Mouse (Mus musculus): Measurements from ENCODE around the gene Arv1. TPM values are rescaled to one million over a fixed set of nuclear protein-coding genes. Genes with fewer than 3 reads are reported as not detected.

Arv1 gene
- polyA plus RNA-seq, 2 experiments = 21.8 to 30.2 TPM

DNA sequence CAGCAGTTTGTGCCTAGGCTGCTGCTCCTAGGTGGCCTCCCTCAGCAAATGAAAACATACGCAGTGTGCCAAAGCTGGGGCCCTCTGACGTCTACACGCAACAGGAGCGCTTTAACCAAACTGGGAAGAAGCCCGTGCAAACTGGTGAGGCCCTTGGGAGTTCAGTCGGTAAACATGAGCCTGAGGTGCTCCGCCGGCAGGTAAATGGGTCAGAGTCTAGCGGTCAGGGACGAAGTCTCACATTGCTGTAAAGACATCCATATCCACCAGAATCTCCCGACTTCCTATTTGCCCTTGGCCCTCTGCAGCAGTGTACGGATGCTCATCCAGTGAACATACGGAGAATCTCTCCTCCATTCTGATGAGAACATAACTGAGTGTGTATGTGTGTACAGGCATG, 24.7 kb downstream of the Arv1 start:
- Histone ChIP-seq H3K9ac (ENCODE audit: low read depth, low read length, severe bottlenecking) (no peak overlapping the region), H3K27ac (replicated peaks; ENCODE audit: low read depth, low read length) (no peak overlapping the region), H3K4me1 (ENCODE audit: control insufficient read depth, insufficient read depth, low read length) (0 out of 2 replicates have a peak, but pooled peaks cover 3% of the 10 kb centered on the region), H3K4me2 (replicated peaks; ENCODE audit: low read depth, low read length, severe bottlenecking) (no peak overlapping the region), H3K27me3 (ENCODE audit: control insufficient read depth, insufficient read depth, low read length) (peaks cover 24% of the 10 kb centered on the region), H3K4me3 (replicated peaks; ENCODE audit: low read length) (no peak overlapping the region), H3K9me3 (ENCODE audit: control insufficient read depth, low read length) (no peaks in the 10 kb centered on the region), H3K36me3 (ENCODE audit: control insufficient read depth, insufficient read depth, low read length) (0 out of 2 replicates have a peak, but pooled peaks cover under 1% of the 10 kb centered on the region)
- DNase-seq (ENCODE audit: low spot score) (no peak), ATAC-seq (ENCODE audit: low FRiP score, low read depth) (no peak)
- no peak for TF ChIP-seq POLR2A (IDR thresholded peaks at IDR 0.05; ENCODE audit: borderline replicate concordance, extremely low read depth, insufficient read depth, insufficient read length)
- WGBS = 73% methylated on average over 13 of the region's 13 CpGs

DNA sequence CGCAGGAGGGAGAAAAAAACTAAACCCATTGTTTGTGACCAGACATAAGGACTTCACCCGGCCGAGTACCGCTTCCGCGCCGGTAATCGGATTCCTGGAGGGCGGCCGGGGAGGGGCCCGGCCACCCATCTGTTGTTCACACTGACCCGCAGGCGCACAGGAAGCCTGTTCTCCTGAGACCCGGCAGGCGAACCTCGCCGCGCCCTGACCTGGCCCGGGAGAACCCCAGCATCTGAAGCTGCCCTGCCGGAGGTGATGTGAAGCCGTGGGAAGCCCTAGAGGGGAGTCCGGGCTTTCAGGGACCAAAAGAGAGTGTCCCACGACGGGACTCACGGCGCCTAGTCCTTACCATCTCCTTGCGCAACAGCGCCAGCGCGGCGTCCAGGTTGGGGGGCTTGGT, 29.3 kb downstream of the Arv1 start:
- Histone ChIP-seq H3K36me3 (ENCODE audit: control insufficient read depth, insufficient read depth, low read length) (no peaks in the 10 kb centered on the region), H3K4me2 (replicated peaks; ENCODE audit: low read depth, low read length, severe bottlenecking) (peak overlapping the region; percentile 84), H3K9me3 (ENCODE audit: control insufficient read depth, low read length) (no peaks in the 10 kb centered on the region), H3K4me1 (ENCODE audit: control insufficient read depth, insufficient read depth, low read length) (0 out of 2 replicates have a peak, but pooled peaks cover 3% of the 10 kb centered on the region), H3K27me3 (ENCODE audit: control insufficient read depth, insufficient read depth, low read length) (peaks cover 41% of the 10 kb centered on the region), H3K9ac (ENCODE audit: low read depth, low read length, severe bottlenecking) (peak overlapping the region; percentile 56), H3K4me3 (replicated peaks; ENCODE audit: low read length) (peak overlapping the region; percentile 53), H3K27ac (replicated peaks; ENCODE audit: low read depth, low read length) (no peak overlapping the region)
- no peak for TF ChIP-seq POLR2A (IDR thresholded peaks at IDR 0.05; ENCODE audit: borderline replicate concordance, extremely low read depth, insufficient read depth, insufficient read length)
- 1% methylated on average over 31 of the region's 31 CpGs for WGBS
- DNase-seq (ENCODE audit: low spot score) = no peak
- ATAC-seq (ENCODE audit: low FRiP score, low read depth) = no peak

DNA sequence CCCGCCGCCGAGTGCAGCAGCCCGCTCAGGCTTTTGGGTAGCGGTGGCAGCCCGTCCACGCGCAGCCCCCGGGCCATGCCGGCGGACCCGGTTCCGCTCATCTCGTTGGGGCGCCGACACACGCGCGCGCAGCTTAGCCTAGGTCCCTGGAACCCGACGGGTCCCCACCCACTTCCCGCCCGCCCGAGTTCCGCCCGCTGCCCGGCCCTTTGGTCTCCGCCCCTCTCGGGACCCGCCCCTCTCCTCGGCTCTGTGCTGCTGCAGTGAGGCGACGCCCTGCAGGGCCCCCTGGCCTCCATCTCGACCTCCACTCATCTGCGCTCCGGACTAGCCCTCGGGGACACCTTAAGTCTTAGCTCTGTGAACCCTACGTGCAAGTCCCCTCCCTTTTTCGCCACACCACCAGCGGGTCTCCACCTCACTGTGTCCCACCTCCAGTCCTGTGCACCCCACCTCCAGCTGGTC, 29.8 kb downstream of the Arv1 start, which contains the start of gene Fam89a:
Gene Fam89a (minus strand): TSS at position 124 of the 465 bp plus-strand sequence.
- peaks cover 41% of the 10 kb centered on the region for H3K27me3 ChIP-seq (ENCODE audit: control insufficient read depth, insufficient read depth, low read length)
- peak; percentile 30 for DNase-seq (ENCODE audit: low spot score)
- H3K4me3 ChIP-seq (replicated peaks; ENCODE audit: low read length) = peak within 1 kb of the TSS; percentile 53
- no peak for TF ChIP-seq POLR2A (IDR thresholded peaks at IDR 0.05; ENCODE audit: borderline replicate concordance, extremely low read depth, insufficient read depth, insufficient read length)
- no peak within 1 kb of the TSS for H3K27ac ChIP-seq (replicated peaks; ENCODE audit: low read depth, low read length)
- 0 out of 2 replicates have a peak, but pooled peaks cover 3% of the 10 kb centered on the region for H3K4me1 ChIP-seq (ENCODE audit: control insufficient read depth, insufficient read depth, low read length)
- peak within 1 kb of the TSS; percentile 56 for H3K9ac ChIP-seq (ENCODE audit: low read depth, low read length, severe bottlenecking)
- H3K36me3 ChIP-seq (ENCODE audit: control insufficient read depth, insufficient read depth, low read length) = no peaks in the 10 kb centered on the region
- peak within 1 kb of the TSS; percentile 84 for H3K4me2 ChIP-seq (replicated peaks; ENCODE audit: low read depth, low read length, severe bottlenecking)
- H3K9me3 ChIP-seq (ENCODE audit: control insufficient read depth, low read length) = no peaks in the 10 kb centered on the region
- ATAC-seq (ENCODE audit: low FRiP score, low read depth) = peak; percentile 79
- under 1% methylated on average over 19 of the region's 41 CpGs for WGBS

DNA sequence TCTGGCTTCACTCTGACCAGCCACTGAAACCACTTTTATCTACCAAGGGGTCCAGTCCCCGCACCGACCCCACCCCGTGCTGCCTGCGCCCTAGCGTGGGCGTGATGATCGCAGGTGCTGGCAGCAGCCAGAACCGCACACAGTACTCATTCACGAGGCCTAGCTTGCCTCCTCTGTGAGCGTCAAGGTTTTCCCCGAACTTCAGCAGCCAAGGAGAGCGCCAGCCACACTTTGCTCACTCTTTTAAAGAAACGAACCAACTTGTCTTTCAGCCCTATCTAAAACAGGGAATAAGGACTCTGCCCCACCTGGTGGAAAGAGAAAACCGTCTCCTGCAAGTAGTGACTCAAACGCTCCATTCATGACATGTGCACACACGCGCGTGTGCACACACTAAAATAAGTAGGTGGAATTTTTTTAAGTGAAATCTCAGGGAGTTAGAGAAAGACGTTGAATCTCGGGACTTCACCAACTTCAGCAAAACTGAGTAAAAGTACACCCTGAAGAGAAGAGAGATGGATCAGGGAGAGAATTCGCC, 30.5 kb downstream of the Arv1 start:
- Histone ChIP-seq H3K9me3 (ENCODE audit: control insufficient read depth, low read length) (no peaks in the 10 kb centered on the region), H3K4me2 (replicated peaks; ENCODE audit: low read depth, low read length, severe bottlenecking) (peak overlapping the region; percentile 84; the same call in 1 of the 2 replicates), H3K27ac (replicated peaks; ENCODE audit: low read depth, low read length) (no peak overlapping the region), H3K4me3 (replicated peaks; ENCODE audit: low read length) (no peak overlapping the region; the same call in 1 of the 2 replicates), H3K36me3 (ENCODE audit: control insufficient read depth, insufficient read depth, low read length) (no peaks in the 10 kb centered on the region), H3K9ac (ENCODE audit: low read depth, low read length, severe bottlenecking) (no peak overlapping the region), H3K27me3 (ENCODE audit: control insufficient read depth, insufficient read depth, low read length) (peaks cover 41% of the 10 kb centered on the region), H3K4me1 (ENCODE audit: control insufficient read depth, insufficient read depth, low read length) (0 out of 2 replicates have a peak, but pooled peaks cover 3% of the 10 kb centered on the region)
- ATAC-seq (ENCODE audit: low FRiP score, low read depth) (no peak), DNase-seq (ENCODE audit: low spot score) (no peak)
- no peak for TF ChIP-seq POLR2A (IDR thresholded peaks at IDR 0.05; ENCODE audit: borderline replicate concordance, extremely low read depth, insufficient read depth, insufficient read length)
- WGBS = 28% methylated on average over 21 of the region's 21 CpGs

DNA sequence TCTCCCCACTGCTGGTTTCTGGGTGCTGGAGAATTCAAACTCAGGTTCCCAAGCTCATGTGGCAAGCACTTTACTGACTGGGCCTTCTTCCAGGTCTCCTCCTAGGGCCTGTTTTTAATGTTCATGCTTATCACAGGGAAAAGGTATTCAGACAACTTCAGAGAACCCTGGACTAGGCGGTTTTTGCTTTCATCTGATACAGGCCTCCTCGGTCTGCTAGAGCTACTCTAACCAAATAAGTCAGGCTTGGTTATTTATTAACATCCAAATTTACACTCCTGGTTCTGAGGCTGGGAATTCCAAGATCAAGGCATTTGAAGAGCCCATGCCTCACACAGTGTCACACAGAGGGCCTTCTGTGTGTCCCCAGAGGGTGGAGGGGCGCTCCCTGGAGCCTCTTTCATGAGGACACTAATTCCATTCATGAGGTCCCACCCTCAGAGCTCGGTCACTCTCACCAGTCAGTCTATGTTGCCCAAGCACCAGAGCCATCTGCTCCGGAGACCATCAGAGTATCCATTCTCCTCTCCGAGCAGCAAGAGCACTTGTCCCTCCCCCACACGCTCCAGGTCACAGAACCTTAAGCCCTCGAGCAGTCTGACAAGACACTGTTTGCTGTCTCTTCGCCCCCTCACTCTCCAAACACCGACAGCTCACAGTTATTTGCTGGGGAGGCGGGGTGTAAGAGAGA, 32.3 kb downstream of the Arv1 start:
- ATAC-seq (ENCODE audit: low FRiP score, low read depth) = 0 out of 2 replicates have a peak, but pooled peaks have one; percentile 52
- no peak for TF ChIP-seq POLR2A (IDR thresholded peaks at IDR 0.05; ENCODE audit: borderline replicate concordance, extremely low read depth, insufficient read depth, insufficient read length)
- Histone ChIP-seq H3K27me3 (ENCODE audit: control insufficient read depth, insufficient read depth, low read length) (peaks cover 41% of the 10 kb centered on the region), H3K27ac (replicated peaks; ENCODE audit: low read depth, low read length) (no peak overlapping the region), H3K4me1 (ENCODE audit: control insufficient read depth, insufficient read depth, low read length) (0 out of 2 replicates have a peak, but pooled peaks cover 3% of the 10 kb centered on the region), H3K36me3 (ENCODE audit: control insufficient read depth, insufficient read depth, low read length) (no peaks in the 10 kb centered on the region), H3K4me2 (replicated peaks; ENCODE audit: low read depth, low read length, severe bottlenecking) (no peak overlapping the region), H3K9ac (ENCODE audit: low read depth, low read length, severe bottlenecking) (no peak overlapping the region), H3K9me3 (ENCODE audit: control insufficient read depth, low read length) (no peaks in the 10 kb centered on the region), H3K4me3 (replicated peaks; ENCODE audit: low read length) (no peak overlapping the region)
- DNase-seq (ENCODE audit: low spot score) = peak; percentile 36
- 20% methylated on average over 11 of the region's 11 CpGs for WGBS
